Mouse (Mus musculus): Measurements from ENCODE around the gene Psmg4. TPM values are rescaled to one million over a fixed set of nuclear protein-coding genes. Genes with fewer than 3 reads are reported as not detected.

Gene Psmg4
- 10 to 100 TPM; 28.3 to 30.9 TPM for total RNA-seq (2021)

DNA sequence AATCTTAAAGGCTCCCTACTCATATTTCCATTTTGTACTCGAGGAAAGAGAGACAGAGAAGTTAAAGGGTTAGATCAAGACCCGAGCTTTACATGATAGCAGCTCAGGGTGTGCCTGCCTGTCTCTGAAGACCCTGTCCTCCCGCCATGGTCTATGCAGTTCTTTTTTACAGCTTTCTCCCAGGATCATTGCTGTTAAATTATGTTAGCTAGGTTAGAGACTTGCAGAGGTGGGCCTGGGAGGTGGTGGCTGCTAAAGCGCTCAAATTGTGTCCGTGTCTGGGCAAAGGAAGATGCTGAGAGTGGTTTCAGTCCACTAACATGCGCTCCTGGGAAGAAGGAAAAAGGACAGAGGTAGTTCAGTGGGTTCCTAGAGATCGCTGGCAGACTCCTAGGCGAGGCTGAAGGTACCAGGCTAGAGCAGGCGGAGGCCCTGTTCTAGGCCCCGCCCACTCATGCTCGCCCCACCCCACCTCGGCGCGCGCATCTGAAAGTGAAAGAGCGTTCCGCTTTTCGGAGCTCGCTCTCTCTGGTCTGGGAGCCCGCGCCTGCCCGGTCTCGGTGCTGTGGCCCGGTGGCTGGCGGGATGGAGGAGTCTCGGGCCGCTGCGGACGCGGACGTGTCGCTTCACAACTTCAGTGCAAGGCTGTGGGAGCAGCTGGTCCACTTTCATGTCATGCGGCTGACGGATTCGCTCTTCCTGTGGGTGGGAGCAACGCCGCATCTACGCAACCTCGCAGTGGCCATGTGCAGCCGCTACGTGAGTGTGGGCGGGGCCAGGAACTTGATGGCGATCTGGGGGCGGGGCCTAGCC is at the start of gene Psmg4:
Gene Psmg4 (plus strand): TSS at position 474 of the 813 bp plus-strand sequence.
- intact Hi-C loops (cut with DNase I), result no loop called here
- peak; percentile 95 to 97 for DNase-seq

DNA sequence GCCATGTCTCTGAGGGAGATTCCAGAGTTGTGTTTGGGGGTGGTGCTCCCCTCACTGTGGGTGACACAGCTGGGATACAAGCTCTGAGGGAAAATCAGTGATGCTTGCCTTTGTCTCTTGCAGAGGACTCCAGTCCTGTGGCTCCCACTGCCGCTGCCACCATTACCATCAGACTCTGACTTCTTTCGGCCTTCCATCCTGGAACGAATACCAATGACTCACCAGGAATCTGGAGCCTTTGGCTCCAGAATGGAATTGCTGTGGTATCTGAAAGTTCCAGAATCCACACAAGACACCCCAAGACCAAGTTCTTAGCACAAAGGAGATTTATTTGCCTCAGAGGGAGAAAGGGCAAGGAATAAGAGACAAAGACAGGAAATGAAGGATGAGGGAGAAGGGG is 49.7 kb upstream of the Psmg4 start:
- DNase-seq, result no peak
- intact Hi-C loops (cut with DNase I), result no loop called here

DNA sequence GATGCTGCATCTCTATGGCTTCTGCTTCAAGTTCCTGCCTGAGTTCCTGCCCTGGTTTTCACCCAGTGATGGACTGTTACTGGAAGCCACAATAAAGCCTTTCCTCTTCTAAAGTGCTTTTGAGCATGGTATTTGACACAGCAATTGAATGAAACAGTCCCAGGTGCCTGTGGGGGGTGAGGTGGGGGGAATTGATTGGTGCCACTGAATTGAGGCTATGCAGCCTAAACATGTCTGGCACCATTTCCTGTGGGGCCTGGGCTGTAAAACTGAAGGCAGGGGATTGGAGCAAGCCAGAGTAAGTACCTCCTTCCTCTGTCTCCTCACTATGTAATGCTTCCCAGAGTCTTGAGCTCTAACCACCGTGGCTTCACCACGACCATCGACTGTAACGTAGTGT is 48.1 kb upstream of the Psmg4 start:
- DNase-seq, result no peak
- intact Hi-C loops (cut with DNase I), result no loop called here

DNA sequence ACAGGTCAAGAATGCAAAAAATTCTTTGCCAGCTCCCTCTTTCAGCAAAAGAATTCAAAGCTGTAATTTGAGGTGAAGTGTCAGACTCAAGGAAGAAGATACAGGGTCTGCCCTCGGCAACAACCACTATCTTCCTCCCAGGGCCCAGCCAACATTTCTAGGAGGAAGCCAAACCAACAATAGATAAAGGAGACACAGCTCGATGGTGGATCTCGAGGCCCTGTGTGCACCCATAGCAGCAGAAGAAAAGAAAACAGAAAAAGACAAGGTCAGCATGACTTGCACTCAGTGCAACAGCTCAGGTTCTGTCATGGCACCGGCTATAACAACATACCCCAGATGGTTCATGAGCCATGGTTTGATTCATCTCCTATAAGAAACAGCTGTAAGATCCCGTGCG is 46.3 kb upstream of the Psmg4 start:
- DNase-seq, result no peak
- intact Hi-C loops (cut with DNase I), result no loop called here

DNA sequence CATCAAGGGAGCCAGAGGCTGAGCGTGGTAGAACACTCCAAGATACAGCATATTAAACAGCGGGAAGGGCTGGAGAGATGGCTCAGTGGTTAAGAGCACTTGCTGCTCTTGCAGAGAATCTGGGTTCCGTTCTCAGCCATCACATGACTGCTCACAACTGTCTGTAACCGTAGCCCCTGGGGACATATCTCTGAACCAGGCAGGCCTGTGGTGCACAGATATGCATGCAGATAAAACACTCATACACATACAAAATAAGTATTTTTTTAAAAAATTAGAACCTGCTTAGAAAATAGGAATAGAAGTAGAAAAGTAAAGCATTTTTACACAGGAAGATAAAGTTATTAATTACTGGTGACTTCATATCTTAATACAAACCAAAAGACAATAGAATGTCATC is 43.9 kb upstream of the Psmg4 start:
- intact Hi-C loops (cut with DNase I), result no loop called here
- no peak for DNase-seq

DNA sequence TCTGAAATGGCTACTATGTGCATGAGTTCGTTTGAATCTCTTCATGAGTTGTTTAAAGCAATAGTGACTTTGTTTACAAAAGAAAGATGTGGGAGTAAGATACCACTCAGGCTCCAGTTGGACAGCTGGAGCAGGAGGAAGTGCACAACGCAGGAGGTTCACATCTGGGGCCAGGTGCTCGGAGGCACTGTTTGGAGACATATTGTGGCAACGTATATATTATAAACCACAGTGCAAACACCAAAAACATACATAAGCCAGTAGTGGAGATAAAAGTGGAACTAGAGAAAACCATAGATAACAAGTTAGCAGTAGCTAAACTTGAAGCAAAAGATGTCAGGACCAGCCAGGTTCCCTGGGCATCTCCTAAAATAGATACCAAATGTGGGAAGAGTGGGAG is 43.4 kb upstream of the Psmg4 start:
- DNase-seq, result no peak
- intact Hi-C loops (cut with DNase I), result no loop called here

DNA sequence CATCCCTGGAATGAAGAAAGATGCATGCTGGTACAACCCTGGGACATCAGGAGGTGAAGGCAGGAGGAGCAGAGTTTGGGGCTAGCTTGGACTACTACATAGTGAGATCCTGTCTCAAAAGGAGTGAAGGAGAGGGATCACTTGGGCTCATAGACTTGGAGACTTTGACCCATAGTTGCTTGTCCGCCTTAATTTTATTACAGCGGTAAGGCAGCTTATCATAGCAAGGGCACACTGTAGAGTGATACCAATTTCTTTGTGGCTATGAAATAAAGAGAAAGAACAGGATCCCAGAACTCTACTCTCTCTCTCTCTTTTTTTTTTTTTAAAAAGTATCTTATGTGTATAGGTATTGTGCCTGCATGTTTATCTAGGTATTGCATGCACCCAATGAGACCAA is 42.2 kb upstream of the Psmg4 start:
- intact Hi-C loops (cut with DNase I), result no loop called here

DNA sequence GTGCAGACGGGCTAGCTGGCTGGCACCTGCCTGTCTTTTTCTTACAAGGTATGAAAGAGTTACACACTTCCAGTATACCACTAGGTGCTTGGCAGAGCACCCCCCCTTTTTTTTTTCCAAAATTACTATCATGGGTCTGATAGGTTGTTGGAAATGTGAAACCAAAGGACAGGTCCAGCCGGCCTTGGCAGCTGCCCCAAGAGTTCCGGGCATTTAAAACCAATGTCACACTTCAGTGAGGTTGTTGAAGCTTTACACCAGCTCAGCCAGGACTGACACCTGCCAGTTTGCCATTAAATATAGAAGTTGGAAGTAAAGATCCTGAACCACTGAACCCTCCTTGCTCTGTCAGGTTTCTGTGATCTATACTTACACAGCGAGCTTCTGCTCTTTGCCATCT is 37.1 kb upstream of the Psmg4 start:
- intact Hi-C loops (cut with DNase I), result no loop called here
- peak in 1 of 2 experiments; percentile 44 for DNase-seq

More for the DNA sequence above, 42.2 kb upstream of the Psmg4 start:
- DNase-seq, result no peak

DNA sequence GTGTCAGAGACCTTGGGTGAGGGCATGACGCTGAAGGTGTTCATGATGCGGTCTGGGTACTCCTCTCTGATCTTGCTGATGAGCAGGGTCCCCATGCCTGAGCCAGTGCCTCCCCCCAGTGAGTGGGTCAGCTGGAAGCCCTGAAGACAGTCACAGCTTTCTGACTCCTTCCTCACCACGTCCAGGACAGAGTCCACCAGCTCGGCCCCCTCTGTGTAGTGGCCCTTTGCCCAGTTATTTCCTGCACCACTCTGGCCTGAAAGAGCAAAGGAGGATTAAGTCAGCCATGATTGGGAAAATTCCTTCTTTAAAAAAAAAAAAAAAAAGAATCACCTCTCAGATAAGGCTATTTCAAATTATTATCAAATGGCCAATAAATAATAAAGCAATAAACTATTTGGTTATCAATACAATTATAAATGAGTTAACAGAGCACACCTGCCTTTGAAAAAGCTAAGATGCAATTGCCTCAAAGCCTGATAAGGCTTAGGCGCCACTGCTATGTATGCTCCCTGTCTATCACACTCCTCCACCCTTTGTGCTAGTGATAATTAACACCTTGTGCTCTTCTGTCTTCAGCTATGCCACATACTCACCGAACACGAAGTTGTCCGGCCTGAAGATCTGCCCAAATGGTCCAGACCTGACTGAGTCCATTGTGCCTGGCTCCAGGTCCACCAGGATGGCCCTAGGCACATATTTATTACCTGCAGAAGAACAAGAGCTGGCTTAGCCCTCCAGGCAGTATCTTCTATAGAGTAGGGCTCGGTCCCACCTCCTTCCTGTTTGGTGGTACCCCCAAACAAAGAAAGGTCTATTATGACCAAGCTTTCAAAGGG is 34.3 kb upstream of the Psmg4 start:
- intact Hi-C loops (cut with DNase I), result no loop called here
- no peak for DNase-seq

DNA sequence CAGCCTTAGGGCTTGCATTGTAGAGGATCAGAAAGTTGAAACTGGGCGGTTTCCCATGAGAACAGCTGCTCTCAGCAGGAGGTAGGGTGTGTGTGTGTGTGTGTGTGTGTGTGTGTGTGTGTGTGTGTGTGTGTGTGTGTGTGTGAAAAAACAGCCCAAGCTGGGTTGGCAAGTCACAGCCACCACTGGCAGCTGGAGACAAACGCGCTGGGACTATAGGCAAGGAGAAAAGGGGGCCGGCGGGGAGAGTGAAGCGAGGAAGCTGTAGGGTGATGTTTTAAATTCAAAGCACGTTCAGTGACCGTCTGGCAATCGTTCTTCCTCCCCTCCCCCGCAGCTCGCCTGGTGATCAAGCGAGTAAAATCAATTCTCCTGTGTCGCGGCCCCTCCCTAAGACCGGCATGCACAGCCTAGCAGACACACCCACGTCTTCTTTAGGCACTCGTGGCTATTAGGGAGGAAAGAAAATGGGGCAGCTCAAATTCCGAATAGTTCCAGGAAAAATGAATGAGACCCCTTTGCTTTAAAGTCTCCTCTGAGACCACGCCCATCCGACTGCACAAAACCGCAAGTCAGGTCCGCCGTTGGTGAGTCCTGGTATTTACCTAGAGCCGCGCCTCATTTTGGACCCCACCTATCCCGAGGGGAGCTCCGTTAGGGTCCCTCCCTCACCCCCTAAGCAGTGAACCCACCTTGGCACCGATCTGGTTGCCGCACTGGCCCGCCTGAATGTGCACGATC is 33.1 kb upstream of the Psmg4 start:
- peak in 1 of 2 experiments; percentile 29 for DNase-seq
- intact Hi-C loops (cut with DNase I), result loop anchor here (2.0 kb wide), 1 partner anchor 51 kb away; the partner anchor contains the start of gene Tubb2a

DNA sequence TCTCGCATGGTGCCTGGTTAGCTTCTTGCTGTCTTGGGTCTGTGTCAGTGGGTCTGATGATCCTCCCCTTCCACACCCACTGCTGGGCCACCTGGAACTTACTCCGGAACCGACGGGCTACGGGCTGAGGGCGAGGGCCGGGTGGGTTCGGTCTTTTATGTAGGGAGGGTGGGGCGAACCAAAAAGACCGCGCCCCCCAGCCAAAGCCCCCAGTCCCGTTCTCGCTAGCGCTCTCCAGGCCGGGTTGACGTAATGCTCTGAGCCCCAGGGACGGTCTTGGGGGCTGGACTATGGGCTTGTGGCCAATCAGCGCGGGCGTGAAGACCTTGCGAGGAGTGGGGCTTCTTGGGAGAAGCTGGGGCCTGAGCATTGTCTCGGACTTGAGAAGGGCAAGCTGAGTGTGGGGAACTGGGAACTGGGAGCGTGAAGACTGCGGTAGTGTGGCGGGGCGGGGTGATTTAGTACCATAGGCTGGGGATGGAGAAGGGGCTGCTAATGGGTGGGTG is 32.5 kb upstream of the Psmg4 start, which contains the start of gene Tubb2b:
Gene Tubb2b (minus strand): TSS at position 241 of the 506 bp plus-strand sequence.
- peak; percentile 45 to 60 for DNase-seq
- intact Hi-C loops (cut with DNase I), result loop anchor here (2.0 kb wide), 1 partner anchor 51 kb away; the partner anchor contains the start of gene Tubb2a

DNA sequence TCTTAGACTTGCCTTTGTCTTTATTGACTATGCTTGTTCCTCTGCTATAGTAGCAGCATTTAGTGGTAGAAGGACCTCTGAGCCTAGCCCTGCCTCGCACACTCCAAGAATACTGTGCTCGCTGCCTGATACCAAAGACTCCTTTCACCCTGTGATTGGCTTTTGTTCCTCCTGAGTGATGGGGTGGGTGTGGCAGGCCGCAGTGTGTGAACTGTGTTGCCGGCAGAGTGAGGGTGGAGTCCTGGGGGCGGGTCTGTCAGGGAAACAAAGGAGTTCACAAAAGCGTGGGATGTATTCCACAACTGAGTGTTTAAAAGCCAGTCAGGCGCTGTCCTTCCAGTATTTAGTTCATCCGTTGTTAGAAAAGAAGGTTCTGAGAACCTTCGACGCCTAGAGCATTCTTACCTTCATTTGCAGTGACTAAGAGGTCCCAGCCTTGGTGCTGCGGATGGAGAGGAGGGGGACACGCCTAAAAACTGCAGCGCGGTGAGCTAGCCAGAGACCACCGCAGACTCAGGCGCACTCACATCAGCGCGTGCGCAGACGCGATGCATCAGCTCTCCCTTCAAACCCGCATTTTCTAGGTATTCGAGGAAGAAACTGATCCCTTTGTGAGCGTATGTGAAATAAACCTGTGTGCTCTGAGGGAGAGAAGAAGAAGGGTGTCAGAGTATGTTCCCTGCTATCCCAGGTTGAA is 31.6 kb upstream of the Psmg4 start:
- intact Hi-C loops (cut with DNase I), result loop anchor here (2.0 kb wide), 1 partner anchor 52 kb away; the partner anchor contains the start of gene Tubb2a
- DNase-seq, result peak; percentile 37 to 39

DNA sequence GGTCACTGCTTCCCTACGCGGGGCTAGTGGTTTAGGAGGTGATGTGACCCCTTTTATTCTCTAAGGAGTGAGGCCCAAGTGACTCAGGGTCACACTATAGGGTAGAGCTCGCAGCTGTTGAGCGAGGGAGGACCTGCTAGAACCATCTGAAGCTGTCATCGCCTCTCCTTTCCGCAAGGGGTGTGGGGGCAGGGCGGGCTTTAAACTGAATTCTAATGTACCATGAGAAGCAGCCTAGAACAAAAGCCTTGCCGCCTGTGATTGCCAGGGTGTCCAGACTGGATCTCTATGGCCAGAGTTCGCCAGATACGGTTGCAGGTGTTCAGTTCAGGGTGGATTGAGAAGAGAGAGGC is 31.1 kb upstream of the Psmg4 start:
- no peak for DNase-seq
- intact Hi-C loops (cut with DNase I), result loop anchor here (2.0 kb wide), 1 partner anchor 53 kb away; the partner anchor contains the start of gene Tubb2a

DNA sequence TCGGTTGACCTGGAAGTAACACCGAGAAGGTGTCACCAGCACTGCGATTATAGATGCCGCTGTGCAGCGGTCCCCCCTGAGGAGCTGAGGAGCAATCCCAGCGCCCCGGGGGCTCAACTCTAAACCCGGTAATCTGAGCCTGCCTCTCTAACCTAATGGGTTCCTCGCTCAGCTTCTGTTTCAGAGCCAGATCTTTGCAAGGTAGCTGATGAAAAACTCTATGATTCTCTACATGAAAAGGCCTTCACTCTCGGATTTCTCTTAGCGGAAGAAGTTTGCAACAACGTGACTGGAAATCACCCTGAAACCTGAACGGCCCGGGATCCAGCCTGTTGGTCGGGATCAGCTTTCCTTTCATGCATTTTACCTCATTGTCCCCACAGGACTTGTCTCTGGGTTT is 30.5 kb upstream of the Psmg4 start:
- intact Hi-C loops (cut with DNase I), result no loop called here
- DNase-seq, result no peak

DNA sequence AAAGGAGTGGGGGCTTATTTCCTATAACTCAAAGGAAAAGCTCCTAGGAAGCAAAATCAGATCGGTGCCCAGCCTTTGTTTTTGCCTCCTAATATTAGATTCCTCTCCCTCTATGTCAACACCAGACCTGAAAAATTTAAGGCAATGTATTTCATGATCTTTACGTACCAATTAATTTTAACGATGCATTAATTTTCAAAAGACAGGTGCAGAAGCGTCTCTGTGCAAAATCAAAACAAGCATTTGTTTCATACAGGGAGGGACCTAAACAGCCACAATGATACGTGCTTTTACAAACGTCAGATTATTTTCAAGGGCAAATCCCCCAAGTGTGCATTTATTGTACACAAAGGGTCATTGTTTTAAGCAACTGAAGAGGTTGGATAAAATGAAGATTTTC is 29.9 kb upstream of the Psmg4 start:
- no peak for DNase-seq
- intact Hi-C loops (cut with DNase I), result no loop called here

DNA sequence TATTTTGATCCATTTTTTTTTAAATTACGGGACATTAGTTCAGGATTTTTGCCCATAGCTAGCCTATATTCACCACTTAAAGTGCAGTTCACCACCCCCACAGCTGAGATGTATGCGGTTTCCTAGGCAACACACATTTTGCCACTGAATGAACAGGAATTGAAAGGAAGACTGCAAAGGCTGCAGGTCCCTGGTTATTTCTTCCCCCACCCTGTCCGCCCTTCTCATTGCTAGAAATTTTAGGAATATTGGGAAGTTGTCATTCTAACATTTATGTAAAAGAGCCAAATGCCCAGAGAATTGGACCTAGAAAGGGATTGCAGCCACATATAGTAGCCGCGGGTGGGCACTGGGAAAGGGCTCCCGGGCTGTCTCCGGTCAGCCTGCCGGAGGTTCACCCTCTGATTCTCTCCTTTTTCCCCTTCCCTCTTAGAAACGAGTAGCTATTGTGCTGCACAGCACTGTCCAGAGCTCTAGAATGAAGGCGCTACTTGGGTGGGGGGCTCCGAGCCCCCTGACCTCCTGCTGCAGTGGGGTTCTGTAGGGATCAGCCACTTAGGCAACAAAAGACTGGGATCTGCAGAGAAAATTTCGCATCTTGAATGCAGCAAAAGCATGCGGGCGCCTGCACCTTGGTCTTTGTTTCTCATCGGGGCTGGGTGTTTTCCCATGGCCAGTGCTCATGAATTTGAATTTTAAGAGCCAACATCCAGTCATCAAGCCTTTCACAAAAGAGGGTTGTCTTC is 29.3 kb upstream of the Psmg4 start:
- intact Hi-C loops (cut with DNase I), result no loop called here
- DNase-seq, result no peak

DNA sequence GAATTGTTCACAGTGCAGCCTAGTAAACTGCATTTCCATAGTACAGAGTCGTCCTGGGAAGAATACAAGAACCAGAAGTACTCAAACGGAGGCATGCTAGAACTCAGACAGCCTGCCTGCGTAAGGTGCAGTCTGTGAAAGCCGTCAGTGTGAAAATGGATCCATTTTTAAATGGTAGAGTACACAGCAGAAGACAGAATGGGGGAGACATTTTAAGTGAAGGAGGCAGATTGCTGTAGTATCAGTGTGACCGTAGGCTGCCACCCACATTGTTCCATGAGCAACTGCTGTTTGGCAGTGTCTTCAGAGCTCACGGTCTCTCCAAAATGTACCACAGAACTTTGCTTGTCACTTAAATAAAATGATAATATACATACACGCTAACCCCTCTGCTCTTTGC is 28.5 kb upstream of the Psmg4 start:
- intact Hi-C loops (cut with DNase I), result no loop called here
- DNase-seq, result no peak

DNA sequence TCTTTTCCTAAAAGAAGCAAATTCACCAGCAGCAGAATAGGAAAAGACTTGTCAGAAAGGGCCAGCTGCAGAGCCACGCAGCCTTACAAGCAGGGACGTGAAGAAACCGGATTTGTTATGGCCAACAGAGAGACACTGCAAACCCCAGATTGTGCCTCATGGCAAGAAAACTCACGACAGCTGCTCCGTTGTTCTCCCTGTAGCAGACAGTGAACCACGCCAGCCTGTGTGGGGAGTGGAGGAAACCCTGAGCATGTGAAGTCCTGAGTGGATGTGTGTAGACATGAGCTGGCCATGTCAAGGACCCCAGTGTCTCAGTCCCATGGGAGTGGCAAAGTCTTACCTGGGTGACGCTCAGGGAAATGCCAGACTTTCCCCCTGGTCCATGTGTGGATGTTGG is 26.2 kb upstream of the Psmg4 start:
- DNase-seq, result peak in 1 of 2 experiments; percentile 26

DNA sequence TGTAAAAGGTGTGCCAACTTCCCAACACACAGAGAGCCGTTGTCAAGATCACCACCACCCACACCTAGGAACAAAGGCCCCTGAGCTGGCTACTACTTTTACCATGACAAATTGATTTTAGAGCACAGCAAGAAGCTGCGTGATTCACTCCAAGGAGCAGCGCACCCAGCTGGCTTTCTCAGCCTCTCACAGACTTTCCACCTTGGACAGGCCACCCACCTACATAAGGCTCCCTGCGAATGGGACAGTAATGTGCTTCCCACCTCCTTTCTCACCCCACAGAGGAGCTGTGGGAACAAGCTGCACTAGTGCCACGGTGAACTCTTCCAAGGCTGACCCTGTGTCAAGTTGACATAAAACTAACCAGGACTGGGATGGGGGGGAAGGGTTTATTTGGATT is 19.4 kb upstream of the Psmg4 start:
- intact Hi-C loops (cut with DNase I), result no loop called here

More for the DNA sequence above, 26.2 kb upstream of the Psmg4 start:
- intact Hi-C loops (cut with DNase I), result no loop called here

More for the DNA sequence above, 19.4 kb upstream of the Psmg4 start:
- DNase-seq, result no peak
